Mouse (Mus musculus) CH12.LX (cell line): Measurements from ENCODE around the gene Gipc2.

Experiments
- CHD1 ChIP-seq: IDR thresholded peaks from 2 replicates; pipeline ENCODE4 v1.6.1; 2012; ENCODE audit warnings: low read depth, low read length, improper control_type of control experiment, inconsistent platforms
- CHD2 ChIP-seq: IDR thresholded peaks from 2 replicates; pipeline ENCODE4 v1.6.1; 2011; ENCODE audit warnings: low read length, improper control_type of control experiment
- CTCF ChIP-seq, 2 experiments: IDR thresholded peaks in 1 of 2; conservative IDR thresholded peaks in 1 of 2; 2 replicates each; pipeline ENCODE4 v1.5.1; 2011 to 2012; ENCODE audit warnings: low read depth in 2 of 2, low read length in 2 of 2, improper control_type of control experiment in 1 of 2, inconsistent platforms in 1 of 2, mild to moderate bottlenecking in 1 of 2, moderate library complexity in 1 of 2
- MAX ChIP-seq: IDR thresholded peaks from 2 replicates; pipeline ENCODE4 v1.6.1; 2011; ENCODE audit warnings: low read length, improper control_type of control experiment
- POLR2A ChIP-seq: IDR thresholded peaks from 2 replicates; pipeline ENCODE4 v1.6.1; 2011; ENCODE audit warnings: low read depth, mild to moderate bottlenecking, improper control_type of control experiment, low read length
- POLR2AphosphoS2 ChIP-seq: IDR thresholded peaks from 2 replicates; pipeline ENCODE4 v1.6.1; 2011; ENCODE audit warnings: low read depth, low read length, improper control_type of control experiment
- ZNF384 ChIP-seq: IDR thresholded peaks from 2 replicates; pipeline ENCODE4 v1.6.1; 2012; ENCODE audit warnings: low read depth, low read length, improper control_type of control experiment, inconsistent platforms

DNA sequence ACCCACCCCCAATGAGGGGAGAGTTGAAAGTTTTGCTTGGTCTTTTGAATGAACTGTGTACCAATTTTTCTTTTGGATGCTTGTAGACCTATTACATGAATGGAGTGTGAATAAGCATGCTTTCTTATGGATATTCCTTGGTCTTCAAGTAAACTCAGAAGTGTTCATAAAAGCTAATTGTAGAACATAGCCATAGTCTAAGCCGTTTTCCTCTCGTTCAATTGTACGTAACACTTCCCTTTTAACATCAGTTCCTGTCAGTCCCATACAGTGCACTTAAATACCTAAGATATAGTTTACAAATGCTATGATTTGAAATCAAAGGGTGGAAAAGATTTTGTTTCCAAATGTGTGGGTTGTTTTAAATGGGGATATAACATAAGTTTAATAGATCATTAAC lies 47.4 kb upstream of the Gipc2 start:
- TF ChIP-seq CTCF (conservative IDR thresholded peaks at IDR 0.05 in 1 of 2, IDR thresholded peaks at IDR 0.05 in 1 of 2; ENCODE audit: low read depth in 2 of 2, low read length in 2 of 2): no peak
- TF ChIP-seq CHD1: no peak
- TF ChIP-seq POLR2AphosphoS2: no peak
- no peak for TF ChIP-seq ZNF384
- TF ChIP-seq CHD2: no peak
- no peak for TF ChIP-seq POLR2A
- no peak for TF ChIP-seq MAX
